Mouse (Mus musculus): ENCODE results near the gene Gnb2. TPM values are rescaled to one million over a fixed set of nuclear protein-coding genes. Genes with fewer than 3 reads are reported as not detected.

Gene Gnb2
- polyA plus RNA-seq, 1 experiment from 2014 or later: 257 TPM

Small RNA genes lying within 50 kb of the gene (microRNA-seq; reads per million reads assigned to microRNA genes)
- gene Mir6418: not detected

Other genes starting within 250 kb of the Gnb2 start
- 9.8 and 10.8 TPM in 2 replicates for gene Ache, start 246.0 kb downstream of the Gnb2 start, polyA plus RNA-seq (2015; fragmentation: Nextera tagmentation; extraction: Ambion mirVana)
- gene Ufsp1, start 238.9 kb downstream of the Gnb2 start, polyA plus RNA-seq (2015; fragmentation: Nextera tagmentation; extraction: Ambion mirVana): 7.3 and 8.6 TPM in 2 replicates
- gene Srrt, start 225.8 kb downstream of the Gnb2 start, polyA plus RNA-seq (2015; fragmentation: Nextera tagmentation; extraction: Ambion mirVana): 113 and 116 TPM in 2 replicates
- 77.6 and 77.8 TPM in 2 replicates for gene Trip6, start 219.1 kb downstream of the Gnb2 start, polyA plus RNA-seq (2015; fragmentation: Nextera tagmentation; extraction: Ambion mirVana)
- 12.6 and 13.7 TPM in 2 replicates for gene Slc12a9, start 199.9 kb downstream of the Gnb2 start, polyA plus RNA-seq (2015; fragmentation: Nextera tagmentation; extraction: Ambion mirVana)
- gene Ephb4, start 183.4 kb downstream of the Gnb2 start, polyA plus RNA-seq (2015; fragmentation: Nextera tagmentation; extraction: Ambion mirVana): 31.3 and 31.6 TPM in 2 replicates
- gene Zan, start 56.4 kb downstream of the Gnb2 start, polyA plus RNA-seq (2015; fragmentation: Nextera tagmentation; extraction: Ambion mirVana): 0.99 TPM in 2 replicates
- 46.4 and 48.1 TPM in 2 replicates for gene Pop7, start 31.0 kb downstream of the Gnb2 start, polyA plus RNA-seq (2015; fragmentation: Nextera tagmentation; extraction: Ambion mirVana)
- gene Gigyf1, start 15.0 kb downstream of the Gnb2 start, polyA plus RNA-seq (2015; fragmentation: Nextera tagmentation; extraction: Ambion mirVana): 7.7 and 9.0 TPM in 2 replicates
- gene Epo, start 268 bp downstream of the Gnb2 start, polyA plus RNA-seq (2015; fragmentation: Nextera tagmentation; extraction: Ambion mirVana): not detected in 2 replicates
- 3.6 TPM in 2 replicates for gene Actl6b, start 20.0 kb upstream of the Gnb2 start, polyA plus RNA-seq (2015; fragmentation: Nextera tagmentation; extraction: Ambion mirVana)
- 2.7 and 3.4 TPM in 2 replicates for gene Tfr2, start 36.3 kb upstream of the Gnb2 start, polyA plus RNA-seq (2015; fragmentation: Nextera tagmentation; extraction: Ambion mirVana)
- gene Mospd3, start 67.5 kb upstream of the Gnb2 start, polyA plus RNA-seq (2015; fragmentation: Nextera tagmentation; extraction: Ambion mirVana): 23.8 and 24.3 TPM in 2 replicates
- 150 and 153 TPM in 2 replicates for gene Pcolce, start 80.3 kb upstream of the Gnb2 start, polyA plus RNA-seq (2015; fragmentation: Nextera tagmentation; extraction: Ambion mirVana)
- 0.09 and 0.27 TPM in 2 replicates for gene Fbxo24, start 95.5 kb upstream of the Gnb2 start, polyA plus RNA-seq (2015; fragmentation: Nextera tagmentation; extraction: Ambion mirVana)
- 36.4 and 39.4 TPM in 2 replicates for gene Lrch4, start 95.6 kb upstream of the Gnb2 start, polyA plus RNA-seq (2015; fragmentation: Nextera tagmentation; extraction: Ambion mirVana)
- gene Gm20605, start 95.7 kb upstream of the Gnb2 start, polyA plus RNA-seq (2015; fragmentation: Nextera tagmentation; extraction: Ambion mirVana): 9.4 and 12.2 TPM in 2 replicates
- gene Sap25, start 107.8 kb upstream of the Gnb2 start, polyA plus RNA-seq (2015; fragmentation: Nextera tagmentation; extraction: Ambion mirVana): 6.8 and 9.4 TPM in 2 replicates
- gene Irs3, start 112.2 kb upstream of the Gnb2 start, polyA plus RNA-seq (2015; fragmentation: Nextera tagmentation; extraction: Ambion mirVana): 0.14 and 0.19 TPM in 2 replicates
- gene Agfg2, start 151.2 kb upstream of the Gnb2 start, polyA plus RNA-seq (2015; fragmentation: Nextera tagmentation; extraction: Ambion mirVana): 16.3 and 19.0 TPM in 2 replicates
- gene Nyap1, start 208.1 kb upstream of the Gnb2 start, polyA plus RNA-seq (2015; fragmentation: Nextera tagmentation; extraction: Ambion mirVana): 2.7 and 3.1 TPM in 2 replicates
- gene Tsc22d4, start 212.2 kb upstream of the Gnb2 start, polyA plus RNA-seq (2015; fragmentation: Nextera tagmentation; extraction: Ambion mirVana): 115 and 119 TPM in 2 replicates
- gene Ppp1r35, start 245.3 kb upstream of the Gnb2 start, polyA plus RNA-seq (2015; fragmentation: Nextera tagmentation; extraction: Ambion mirVana): 9.4 and 17.0 TPM in 2 replicates